Mouse (Mus musculus): ENCODE results near the gene Ifna15. TPM values are rescaled to one million over a fixed set of nuclear protein-coding genes. Genes with fewer than 3 reads are reported as not detected.

The Ifna15 gene
- polyA plus RNA-seq, 1 experiment from 2014 or later, result not detected

Other genes starting within 250 kb of the Ifna15 start
- 4.8 and 5.5 TPM in 2 replicates for gene Hacd4, start 119.3 kb downstream of the Ifna15 start, polyA plus RNA-seq (2016; fragmentation: Nextera tagmentation; extraction: Ambion mirVana)
- not detected in 2 replicates for gene Ifnb1, start 35.5 kb downstream of the Ifna15 start, polyA plus RNA-seq (2016; fragmentation: Nextera tagmentation; extraction: Ambion mirVana)
- gene Ifna14, start 13.6 kb upstream of the Ifna15 start, polyA plus RNA-seq (2016; fragmentation: Nextera tagmentation; extraction: Ambion mirVana), result not detected in 2 replicates
- not detected in 2 replicates for gene Ifna9, start 34.1 kb upstream of the Ifna15 start, polyA plus RNA-seq (2016; fragmentation: Nextera tagmentation; extraction: Ambion mirVana)
- gene Ifna12, start 45.1 kb upstream of the Ifna15 start, polyA plus RNA-seq (2016; fragmentation: Nextera tagmentation; extraction: Ambion mirVana), result not detected in 2 replicates
- not detected in 2 replicates for gene C87499, start 76.2 kb upstream of the Ifna15 start, polyA plus RNA-seq (2016; fragmentation: Nextera tagmentation; extraction: Ambion mirVana)
- not detected in 2 replicates for gene Ifna13, start 86.2 kb upstream of the Ifna15 start, polyA plus RNA-seq (2016; fragmentation: Nextera tagmentation; extraction: Ambion mirVana)
- not detected in 2 replicates for gene Ifna16, start 118.7 kb upstream of the Ifna15 start, polyA plus RNA-seq (2016; fragmentation: Nextera tagmentation; extraction: Ambion mirVana)
- gene Ifna2, start 125.7 kb upstream of the Ifna15 start, polyA plus RNA-seq (2016; fragmentation: Nextera tagmentation; extraction: Ambion mirVana), result not detected in 2 replicates
- not detected in 2 replicates for gene Ifnab, start 133.1 kb upstream of the Ifna15 start, polyA plus RNA-seq (2016; fragmentation: Nextera tagmentation; extraction: Ambion mirVana)
- gene Gm26566, start 163.6 kb upstream of the Ifna15 start, polyA plus RNA-seq (2016; fragmentation: Nextera tagmentation; extraction: Ambion mirVana), result 0.29 and 0.43 TPM in 2 replicates
- gene Klhl9, start 164.2 kb upstream of the Ifna15 start, polyA plus RNA-seq (2016; fragmentation: Nextera tagmentation; extraction: Ambion mirVana), result 38.0 and 38.7 TPM in 2 replicates
- not detected in 2 replicates for gene Gm13271, start 196.6 kb upstream of the Ifna15 start, polyA plus RNA-seq (2016; fragmentation: Nextera tagmentation; extraction: Ambion mirVana)
- not detected in 2 replicates for gene Gm13283, start 201.9 kb upstream of the Ifna15 start, polyA plus RNA-seq (2016; fragmentation: Nextera tagmentation; extraction: Ambion mirVana)
- gene Gm13290, start 215.6 kb upstream of the Ifna15 start, polyA plus RNA-seq (2016; fragmentation: Nextera tagmentation; extraction: Ambion mirVana), result not detected in 2 replicates
- gene Gm13289, start 218.7 kb upstream of the Ifna15 start, polyA plus RNA-seq (2016; fragmentation: Nextera tagmentation; extraction: Ambion mirVana), result not detected in 2 replicates
- gene Gm13272, start 221.6 kb upstream of the Ifna15 start, polyA plus RNA-seq (2016; fragmentation: Nextera tagmentation; extraction: Ambion mirVana), result not detected in 2 replicates
- gene Ifnz, start 223.9 kb upstream of the Ifna15 start, polyA plus RNA-seq (2016; fragmentation: Nextera tagmentation; extraction: Ambion mirVana), result not detected in 2 replicates
- gene Gm13276, start 227.5 kb upstream of the Ifna15 start, polyA plus RNA-seq (2016; fragmentation: Nextera tagmentation; extraction: Ambion mirVana), result not detected in 2 replicates
- not detected in 2 replicates for gene Gm13277, start 230.4 kb upstream of the Ifna15 start, polyA plus RNA-seq (2016; fragmentation: Nextera tagmentation; extraction: Ambion mirVana)
- not detected in 2 replicates for gene Gm13278, start 233.3 kb upstream of the Ifna15 start, polyA plus RNA-seq (2016; fragmentation: Nextera tagmentation; extraction: Ambion mirVana)
- not detected in 2 replicates for gene Gm13275, start 236.2 kb upstream of the Ifna15 start, polyA plus RNA-seq (2016; fragmentation: Nextera tagmentation; extraction: Ambion mirVana)
- not detected in 2 replicates for gene Gm13279, start 239.2 kb upstream of the Ifna15 start, polyA plus RNA-seq (2016; fragmentation: Nextera tagmentation; extraction: Ambion mirVana)
- gene Gm13285, start 241.4 kb upstream of the Ifna15 start, polyA plus RNA-seq (2016; fragmentation: Nextera tagmentation; extraction: Ambion mirVana), result 0.13 and 0.22 TPM in 2 replicates
- gene Gm13287, start 245.0 kb upstream of the Ifna15 start, polyA plus RNA-seq (2016; fragmentation: Nextera tagmentation; extraction: Ambion mirVana), result not detected in 2 replicates
- not detected in 2 replicates for gene Gm13288, start 247.3 kb upstream of the Ifna15 start, polyA plus RNA-seq (2016; fragmentation: Nextera tagmentation; extraction: Ambion mirVana)